Mouse (Mus musculus): ENCODE results near the gene Hoxd4. TPM values are rescaled to one million over a fixed set of nuclear protein-coding genes. Genes with fewer than 3 reads are reported as not detected.
A peak's percentile ranks its signal among the peaks of the same experiment; 100 is the strongest.

Gene Hoxd4
- polyA plus RNA-seq, 1 experiment from 2014 or later, result not detected

DNA sequence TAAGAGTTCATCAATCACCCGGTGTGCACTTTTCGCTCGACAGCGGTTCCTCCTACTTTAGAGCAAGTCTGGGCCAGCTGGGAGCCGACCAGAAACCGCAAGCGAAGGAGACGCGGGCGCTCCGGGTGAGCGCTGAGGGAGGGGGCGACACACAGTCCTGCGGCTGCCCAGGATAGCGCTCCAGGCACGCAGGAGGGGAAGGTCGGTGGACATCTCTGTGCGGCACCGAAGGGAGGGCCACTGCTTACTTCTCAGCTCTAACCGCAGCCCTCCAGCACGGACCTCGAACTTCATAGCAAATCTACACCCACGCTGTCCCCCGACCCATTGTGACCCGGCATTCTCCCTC is 41.4 kb downstream of the Hoxd4 start:
- Histone ChIP-seq H3K4me1 (replicated peaks; ENCODE audit: control insufficient read depth, insufficient read depth, low read length) (peaks cover 9% of the 10 kb centered on the region; the same call in 1 of the 2 replicates), H3K4me2 (ENCODE audit: low read length) (no peak overlapping the region), H3K9ac (replicated peaks; ENCODE audit: low read depth, low read length) (no peak overlapping the region), H3K9me3 (ENCODE audit: control insufficient read depth, low read length) (0 out of 2 replicates have a peak, but pooled peaks cover 3% of the 10 kb centered on the region), H3K27ac (ENCODE audit: low read length) (no peak overlapping the region), H3K27me3 (replicated peaks; ENCODE audit: control insufficient read depth, insufficient read depth, low read length) (peaks cover 80% of the 10 kb centered on the region), H3K36me3 (ENCODE audit: control insufficient read depth, insufficient read depth) (no peaks in the 10 kb centered on the region), H3K4me3 (replicated peaks; ENCODE audit: low read length) (no peak overlapping the region)
- no peak for ATAC-seq
- 1% methylated on average over 24 of the region's 25 CpGs for WGBS

DNA sequence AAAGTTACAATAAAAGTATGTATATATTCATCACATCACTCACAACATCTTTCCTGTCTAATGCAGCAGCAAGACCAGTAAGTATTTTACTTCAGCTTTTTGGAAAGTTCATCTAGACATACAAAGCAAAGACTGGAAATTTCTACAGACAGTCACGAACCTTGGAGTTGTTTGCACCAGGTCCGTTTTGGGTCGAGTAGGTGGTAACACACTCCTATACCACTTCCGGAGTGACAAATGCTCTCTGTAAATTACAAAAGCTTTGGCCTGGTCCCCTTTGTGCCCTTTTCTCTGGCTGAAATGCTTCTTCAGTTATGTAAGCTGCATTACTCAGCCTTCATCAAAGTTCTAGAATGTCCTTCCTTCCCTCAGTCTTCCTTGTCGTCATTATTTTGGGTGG is 42.0 kb downstream of the Hoxd4 start:
- peaks cover 9% of the 10 kb centered on the region; the same call in 1 of the 2 replicates for H3K4me1 ChIP-seq (replicated peaks; ENCODE audit: control insufficient read depth, insufficient read depth, low read length)
- no peak overlapping the region for H3K4me3 ChIP-seq (replicated peaks; ENCODE audit: low read length)
- no peak overlapping the region for H3K27ac ChIP-seq (ENCODE audit: low read length)
- H3K4me2 ChIP-seq (ENCODE audit: low read length), result no peak overlapping the region
- H3K9ac ChIP-seq (replicated peaks; ENCODE audit: low read depth, low read length), result no peak overlapping the region
- no peak for ATAC-seq
- no peaks in the 10 kb centered on the region for H3K36me3 ChIP-seq (ENCODE audit: control insufficient read depth, insufficient read depth)
- 11% methylated on average over 5 of the region's 5 CpGs for WGBS
- peaks cover 83% of the 10 kb centered on the region for H3K27me3 ChIP-seq (replicated peaks; ENCODE audit: control insufficient read depth, insufficient read depth, low read length)
- 0 out of 2 replicates have a peak, but pooled peaks cover 3% of the 10 kb centered on the region for H3K9me3 ChIP-seq (ENCODE audit: control insufficient read depth, low read length)

DNA sequence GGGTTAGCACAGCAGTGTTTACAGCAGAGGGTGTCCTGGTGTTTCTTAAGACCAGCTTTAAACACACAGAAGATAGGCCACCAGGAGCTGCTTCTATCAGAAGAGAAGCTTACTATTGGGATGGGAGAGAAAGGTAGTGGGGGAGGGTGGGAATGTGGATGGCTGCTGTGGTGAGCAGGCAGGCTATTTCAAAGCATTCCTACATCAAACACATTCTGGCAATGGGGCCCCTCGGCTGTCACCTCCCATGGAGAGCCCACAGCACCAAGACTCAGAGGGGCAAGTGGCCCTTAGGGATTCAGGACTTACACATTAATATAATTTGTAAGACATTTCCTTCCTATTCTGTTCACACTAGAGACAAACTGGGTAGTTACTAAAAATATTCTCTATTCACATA is 48.4 kb downstream of the Hoxd4 start:
- Histone ChIP-seq H3K4me1 (replicated peaks; ENCODE audit: control insufficient read depth, insufficient read depth, low read length) (peaks cover 14% of the 10 kb centered on the region), H3K9me3 (ENCODE audit: control insufficient read depth, low read length) (no peaks in the 10 kb centered on the region), H3K4me3 (replicated peaks; ENCODE audit: low read length) (no peak overlapping the region), H3K27me3 (replicated peaks; ENCODE audit: control insufficient read depth, insufficient read depth, low read length) (peaks cover 80% of the 10 kb centered on the region), H3K4me2 (ENCODE audit: low read length) (no peak overlapping the region), H3K27ac (ENCODE audit: low read length) (no peak overlapping the region), H3K9ac (replicated peaks; ENCODE audit: low read depth, low read length) (no peak overlapping the region), H3K36me3 (ENCODE audit: control insufficient read depth, insufficient read depth) (no peaks in the 10 kb centered on the region)
- ATAC-seq, result no peak
- 0% methylated on average over 1 of the region's 1 CpGs for whole genome bisulfite sequencing

DNA sequence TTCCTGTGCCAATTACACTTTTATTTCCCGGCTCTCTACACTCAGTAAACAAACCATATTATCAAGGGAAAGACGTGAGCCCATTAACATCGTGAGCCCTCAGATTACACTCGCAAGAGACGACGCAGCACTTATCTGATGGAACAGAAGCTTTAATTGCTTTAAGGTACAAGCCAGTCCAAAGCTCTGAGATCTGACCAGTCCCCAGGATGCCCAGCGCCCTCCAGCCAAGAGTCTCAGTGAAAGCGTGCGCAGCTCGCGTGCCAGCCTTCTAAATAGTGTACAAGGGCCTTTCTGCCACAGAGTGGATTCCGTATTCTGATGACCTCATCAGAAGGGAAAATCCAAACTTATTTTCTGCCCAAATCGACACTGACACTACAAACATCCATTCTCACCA is 50.2 kb downstream of the Hoxd4 start:
- no peak for ATAC-seq
- H3K36me3 ChIP-seq (ENCODE audit: control insufficient read depth, insufficient read depth), result no peaks in the 10 kb centered on the region
- peaks cover 83% of the 10 kb centered on the region for H3K27me3 ChIP-seq (replicated peaks; ENCODE audit: control insufficient read depth, insufficient read depth, low read length)
- 4% methylated on average over 13 of the region's 13 CpGs for WGBS
- H3K4me2 ChIP-seq (ENCODE audit: low read length), result no peak overlapping the region
- H3K27ac ChIP-seq (ENCODE audit: low read length), result no peak overlapping the region
- H3K4me3 ChIP-seq (replicated peaks; ENCODE audit: low read length), result no peak overlapping the region
- peaks cover 14% of the 10 kb centered on the region for H3K4me1 ChIP-seq (replicated peaks; ENCODE audit: control insufficient read depth, insufficient read depth, low read length)
- no peak overlapping the region for H3K9ac ChIP-seq (replicated peaks; ENCODE audit: low read depth, low read length)
- H3K9me3 ChIP-seq (ENCODE audit: control insufficient read depth, low read length), result no peaks in the 10 kb centered on the region

DNA sequence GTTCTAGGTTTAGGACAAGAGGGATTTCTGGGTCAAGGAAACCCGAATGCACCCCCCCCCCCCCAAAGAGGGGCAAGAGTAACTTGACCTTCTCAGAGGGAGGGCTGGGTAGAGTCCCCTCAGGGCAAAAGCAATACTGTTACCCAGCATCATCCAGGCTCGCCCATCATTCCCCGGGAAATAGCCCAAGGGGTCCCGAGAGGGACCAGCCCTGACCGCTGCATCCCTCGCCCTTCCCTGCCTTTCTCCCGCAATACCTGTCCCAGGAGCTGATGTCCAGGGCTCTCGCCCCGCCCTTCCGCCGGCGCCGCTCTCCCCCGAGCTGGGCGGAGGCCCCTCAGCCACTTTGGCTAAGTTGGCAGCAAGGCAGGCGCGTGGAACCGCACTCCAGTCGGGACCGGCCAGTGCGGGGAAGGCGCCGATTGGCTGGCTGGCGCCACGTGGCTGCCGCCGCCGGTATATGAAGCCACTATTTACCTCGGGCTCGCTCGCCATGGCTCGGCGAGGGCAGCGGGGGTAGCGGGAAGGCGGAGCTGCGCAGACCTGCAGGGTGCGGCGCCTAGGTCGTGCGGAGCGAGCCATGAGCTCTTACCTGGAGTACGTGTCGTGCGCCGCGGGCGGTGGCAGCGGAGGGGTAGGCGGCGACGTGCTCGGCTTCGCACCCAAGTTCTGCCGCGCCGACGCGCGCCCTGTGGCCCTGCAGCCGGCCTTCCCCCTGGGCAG is 51.0 kb downstream of the Hoxd4 start, which contains the start of gene Hoxd1:
Hoxd1 (plus strand) TSS at position 459 of the 723 bp plus-strand sequence.
- peak within 1 kb of the TSS; percentile 89 for H3K4me2 ChIP-seq (ENCODE audit: low read length)
- no peak within 1 kb of the TSS for H3K27ac ChIP-seq (ENCODE audit: low read length)
- peak; percentile 84 for ATAC-seq
- peaks cover 14% of the 10 kb centered on the region for H3K4me1 ChIP-seq (replicated peaks; ENCODE audit: control insufficient read depth, insufficient read depth, low read length)
- WGBS, result under 1% methylated on average over 58 of the region's 61 CpGs
- H3K27me3 ChIP-seq (replicated peaks; ENCODE audit: control insufficient read depth, insufficient read depth, low read length), result peaks cover 83% of the 10 kb centered on the region
- H3K9me3 ChIP-seq (ENCODE audit: control insufficient read depth, low read length), result no peaks in the 10 kb centered on the region
- no peak within 1 kb of the TSS for H3K9ac ChIP-seq (replicated peaks; ENCODE audit: low read depth, low read length)
- peak within 1 kb of the TSS; percentile 58 for H3K4me3 ChIP-seq (replicated peaks; ENCODE audit: low read length)
- no peaks in the 10 kb centered on the region for H3K36me3 ChIP-seq (ENCODE audit: control insufficient read depth, insufficient read depth)

DNA sequence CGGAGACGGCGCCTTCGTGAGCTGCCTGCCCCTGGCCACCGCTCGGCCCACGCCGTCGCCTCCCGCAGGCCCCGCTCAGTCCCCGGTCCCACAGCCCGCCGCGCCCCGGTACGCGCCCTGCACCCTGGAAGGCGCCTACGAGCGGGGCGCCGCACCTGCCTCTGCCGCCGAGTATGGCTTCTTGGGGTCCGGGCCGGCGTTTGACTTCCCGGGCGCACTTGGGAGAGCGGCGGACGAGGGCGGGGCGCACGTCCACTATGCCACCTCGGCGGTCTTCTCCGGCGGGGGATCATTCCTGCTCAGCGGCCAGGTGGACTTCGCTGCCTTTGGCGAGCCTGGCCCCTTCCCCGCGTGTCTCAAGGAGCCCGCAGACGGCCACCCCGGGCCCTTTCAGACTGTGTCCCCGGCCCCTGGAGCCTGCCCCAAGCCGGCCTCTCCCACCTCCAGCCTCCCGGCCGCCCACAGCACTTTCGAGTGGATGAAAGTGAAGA is 51.6 kb downstream of the Hoxd4 start:
- under 1% methylated on average over 52 of the region's 53 CpGs for WGBS
- Histone ChIP-seq H3K9me3 (ENCODE audit: control insufficient read depth, low read length) (no peaks in the 10 kb centered on the region), H3K36me3 (ENCODE audit: control insufficient read depth, insufficient read depth) (no peaks in the 10 kb centered on the region), H3K4me1 (replicated peaks; ENCODE audit: control insufficient read depth, insufficient read depth, low read length) (peaks cover 14% of the 10 kb centered on the region), H3K27me3 (replicated peaks; ENCODE audit: control insufficient read depth, insufficient read depth, low read length) (peaks cover 79% of the 10 kb centered on the region), H3K4me2 (ENCODE audit: low read length) (peak overlapping the region; percentile 89), H3K9ac (replicated peaks; ENCODE audit: low read depth, low read length) (no peak overlapping the region), H3K4me3 (replicated peaks; ENCODE audit: low read length) (peak overlapping the region; percentile 58), H3K27ac (ENCODE audit: low read length) (no peak overlapping the region)
- ATAC-seq, result peak; percentile 31; the same call in 1 of the 2 replicates

DNA sequence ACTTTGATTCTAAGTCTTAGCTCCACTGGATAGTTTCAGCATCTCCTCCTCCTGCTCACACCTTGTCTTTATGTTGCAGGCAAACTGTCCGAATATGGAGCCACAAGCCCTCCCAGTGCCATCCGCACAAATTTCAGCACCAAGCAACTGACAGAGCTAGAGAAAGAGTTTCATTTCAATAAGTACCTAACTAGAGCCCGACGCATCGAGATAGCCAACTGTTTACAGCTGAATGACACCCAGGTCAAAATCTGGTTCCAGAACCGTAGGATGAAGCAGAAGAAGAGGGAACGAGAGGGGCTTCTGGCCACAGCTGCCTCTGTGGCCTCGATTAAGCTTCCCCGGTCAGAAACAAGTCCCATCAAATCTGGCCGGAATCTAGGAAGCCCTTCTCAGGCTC is 52.2 kb downstream of the Hoxd4 start:
- WGBS, result 45% methylated on average over 10 of the region's 10 CpGs
- H3K9me3 ChIP-seq (ENCODE audit: control insufficient read depth, low read length), result no peaks in the 10 kb centered on the region
- ATAC-seq, result no peak
- H3K4me3 ChIP-seq (replicated peaks; ENCODE audit: low read length), result no peak overlapping the region
- H3K27me3 ChIP-seq (replicated peaks; ENCODE audit: control insufficient read depth, insufficient read depth, low read length), result peaks cover 78% of the 10 kb centered on the region
- peaks cover 14% of the 10 kb centered on the region for H3K4me1 ChIP-seq (replicated peaks; ENCODE audit: control insufficient read depth, insufficient read depth, low read length)
- no peak overlapping the region for H3K27ac ChIP-seq (ENCODE audit: low read length)
- no peak overlapping the region for H3K4me2 ChIP-seq (ENCODE audit: low read length)
- no peaks in the 10 kb centered on the region for H3K36me3 ChIP-seq (ENCODE audit: control insufficient read depth, insufficient read depth)
- no peak overlapping the region for H3K9ac ChIP-seq (replicated peaks; ENCODE audit: low read depth, low read length)

DNA sequence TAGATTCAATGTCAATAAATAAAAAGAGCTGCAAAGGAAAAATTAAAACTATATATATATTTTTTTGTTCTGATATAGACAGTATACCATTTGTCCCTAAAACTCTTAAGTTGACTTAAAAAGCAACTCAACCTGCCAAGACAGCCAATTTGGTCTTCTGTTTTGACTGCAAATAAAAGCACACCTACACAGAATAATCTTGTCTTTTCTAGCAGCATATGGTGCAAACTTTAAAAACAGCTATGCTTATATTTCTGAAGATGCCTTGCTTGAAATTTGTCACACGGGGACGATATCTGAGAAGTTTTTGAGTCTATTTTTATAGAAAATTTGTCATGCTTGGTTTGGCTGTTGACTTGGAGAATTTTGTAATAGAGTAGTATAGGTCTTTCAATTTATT is 62.6 kb downstream of the Hoxd4 start:
- Histone ChIP-seq H3K27ac (ENCODE audit: low read length) (no peak overlapping the region), H3K4me3 (replicated peaks; ENCODE audit: low read length) (no peak overlapping the region), H3K9ac (replicated peaks; ENCODE audit: low read depth, low read length) (no peak overlapping the region), H3K4me1 (replicated peaks; ENCODE audit: control insufficient read depth, insufficient read depth, low read length) (no peaks in the 10 kb centered on the region), H3K9me3 (ENCODE audit: control insufficient read depth, low read length) (peaks cover 4% of the 10 kb centered on the region; the same call in 1 of the 2 replicates), H3K27me3 (replicated peaks; ENCODE audit: control insufficient read depth, insufficient read depth, low read length) (peaks cover 8% of the 10 kb centered on the region; the same call in 1 of the 2 replicates), H3K36me3 (ENCODE audit: control insufficient read depth, insufficient read depth) (no peaks in the 10 kb centered on the region), H3K4me2 (ENCODE audit: low read length) (no peak overlapping the region)
- WGBS, result 93% methylated on average over 2 of the region's 2 CpGs
- no peak for ATAC-seq

DNA sequence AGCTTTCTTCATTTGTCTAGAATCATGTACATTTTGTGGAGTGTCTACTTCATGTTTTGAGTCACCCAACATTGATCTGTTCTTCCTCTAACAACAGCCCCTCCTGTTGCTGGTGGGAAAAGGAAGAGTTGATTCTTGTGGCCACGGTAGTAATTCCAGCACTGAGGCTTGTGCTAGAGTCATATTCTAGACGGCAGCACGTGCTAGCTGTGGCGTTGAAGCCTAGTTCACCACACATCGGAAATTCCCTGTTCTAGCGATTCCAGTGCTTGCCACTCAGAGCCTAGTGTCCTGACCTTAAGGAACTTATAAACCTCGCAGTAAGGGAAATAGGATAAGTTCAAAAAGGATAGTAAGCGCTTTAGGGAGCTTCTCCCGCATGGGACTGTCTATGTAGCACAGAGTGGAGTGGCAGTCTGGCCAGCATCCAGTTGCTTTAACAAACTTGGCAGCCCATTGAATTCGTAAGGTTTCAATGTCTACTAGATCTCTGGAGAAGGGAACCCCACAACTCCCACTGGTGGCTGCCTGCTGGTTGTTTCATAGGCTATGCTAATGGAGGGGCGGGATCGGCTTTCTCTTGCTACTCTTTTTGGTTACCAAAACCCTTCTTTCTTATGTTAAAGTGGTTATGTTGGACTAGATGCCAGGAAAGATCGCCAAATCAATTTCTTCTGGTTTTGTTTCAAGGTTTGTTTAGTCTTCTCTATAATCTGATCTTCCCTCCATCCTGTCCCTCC is 66.0 kb downstream of the Hoxd4 start:
- WGBS, result 60% methylated on average over 13 of the region's 13 CpGs

More for the DNA sequence above, 66.0 kb downstream of the Hoxd4 start:
- H3K27ac ChIP-seq (ENCODE audit: low read length), result no peak overlapping the region
- ATAC-seq, result no peak
- H3K27me3 ChIP-seq (replicated peaks; ENCODE audit: control insufficient read depth, insufficient read depth, low read length), result no peaks in the 10 kb centered on the region
- no peak overlapping the region for H3K9ac ChIP-seq (replicated peaks; ENCODE audit: low read depth, low read length)
- H3K36me3 ChIP-seq (ENCODE audit: control insufficient read depth, insufficient read depth), result no peaks in the 10 kb centered on the region
- no peak overlapping the region for H3K4me3 ChIP-seq (replicated peaks; ENCODE audit: low read length)
- no peak overlapping the region for H3K4me2 ChIP-seq (ENCODE audit: low read length)
- H3K4me1 ChIP-seq (replicated peaks; ENCODE audit: control insufficient read depth, insufficient read depth, low read length), result no peaks in the 10 kb centered on the region
- no peaks in the 10 kb centered on the region for H3K9me3 ChIP-seq (ENCODE audit: control insufficient read depth, low read length)

All from forebrain, embryonic 16.5 days (tissue).